10 mouse cellular contexts compared by ENCODE assay signal in the genomic region with DNA sequence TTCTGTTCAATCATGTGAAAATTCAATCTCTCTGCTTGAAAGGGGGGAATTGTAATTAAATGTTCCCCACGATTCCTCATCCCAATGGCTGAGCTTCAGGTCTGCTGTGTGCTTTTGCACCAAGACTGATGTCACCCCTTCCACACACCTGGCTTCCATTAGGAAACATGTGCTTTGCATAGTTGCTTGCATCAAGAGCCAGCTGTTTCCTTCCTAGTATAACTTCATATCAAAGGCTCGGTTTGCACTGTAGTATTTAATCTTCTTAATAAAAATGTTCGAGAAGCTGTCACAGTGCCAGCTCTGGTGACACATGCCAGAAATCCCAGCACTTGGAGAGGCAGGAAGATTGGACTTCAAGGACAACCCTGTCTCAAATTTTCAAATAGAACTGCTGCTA.
DNase-seq lines count a peak whose midpoint lies in the region; ATAC-seq lines count a peak whose summit lies in the region.
"Had no signal": no experiment of that assay in that cellular context is flagged by ENCODE, and none has a peak within 500 bp of the region (broad histone marks: within the 10 kb centered on the region; RNA-seq: fewer than 3 reads in every experiment).

No protein-coding gene starts in this region.

- peaks cover 6% of the 10 kb centered on the region for H3K4me1 ChIP-seq in forebrain, embryonic 16.5 days (replicated peaks; ENCODE audit: control insufficient read depth, insufficient read depth, low read length)
- H3K4me1 ChIP-seq in intestine, embryonic 15.5 days (replicated peaks), result no peaks in the 10 kb centered on the region
- H3K4me1 ChIP-seq: neural tube, embryonic 12.5 days had no signal

- 12% methylated on average over 3 of the region's 3 CpGs for WGBS in forebrain, embryonic 16.5 days
- 42% methylated on average over 3 of the region's 3 CpGs for WGBS in intestine, embryonic 15.5 days

- peak; percentile 67 for ATAC-seq in forebrain, embryonic 16.5 days
- no peak for ATAC-seq in intestine, embryonic 15.5 days

- H3K9ac ChIP-seq in forebrain, embryonic 16.5 days (replicated peaks; ENCODE audit: low read depth, low read length), result no peak overlapping the region
- no peak overlapping the region for H3K9ac ChIP-seq in intestine, embryonic 15.5 days
- H3K9ac ChIP-seq: neural tube, embryonic 12.5 days had no signal

- no peak overlapping the region for H3K4me3 ChIP-seq in forebrain, embryonic 16.5 days (replicated peaks; ENCODE audit: low read length)
- H3K4me3 ChIP-seq in intestine, embryonic 15.5 days (replicated peaks), result no peak overlapping the region
- H3K4me3 ChIP-seq: neural tube, embryonic 12.5 days had no signal

- H3K4me2 ChIP-seq in forebrain, embryonic 16.5 days (ENCODE audit: low read length), result no peak overlapping the region; the same call in 1 of the 2 replicates
- no peak overlapping the region for H3K4me2 ChIP-seq in intestine, embryonic 15.5 days (replicated peaks)
- H3K4me2 ChIP-seq: neural tube, embryonic 12.5 days had no signal

- no peaks in the 10 kb centered on the region for H3K36me3 ChIP-seq in forebrain, embryonic 16.5 days (ENCODE audit: control insufficient read depth, insufficient read depth)
- no peaks in the 10 kb centered on the region for H3K36me3 ChIP-seq in intestine, embryonic 15.5 days
- H3K36me3 ChIP-seq: neural tube, embryonic 12.5 days had no signal

- H3K27ac ChIP-seq in forebrain, embryonic 16.5 days (ENCODE audit: low read length), result no peak overlapping the region
- H3K27ac ChIP-seq in intestine, embryonic 15.5 days, result no peak overlapping the region
- H3K27ac ChIP-seq: neural tube, embryonic 12.5 days had no signal

- no peaks in the 10 kb centered on the region for H3K9me3 ChIP-seq in forebrain, embryonic 16.5 days (ENCODE audit: control insufficient read depth, low read length)
- no peaks in the 10 kb centered on the region for H3K9me3 ChIP-seq in intestine, embryonic 15.5 days
- H3K9me3 ChIP-seq: neural tube, embryonic 12.5 days had no signal

- peak; percentile 36 for DNase-seq in kidney, postnatal 10 days
- no peak for DNase-seq in kidney, adult 18-20 months
- DNase-seq in cerebellum, postnatal 14 days, result peak; percentile 37 to 50
- DNase-seq in mesoderm, embryonic 11.5 days (ENCODE audit: low read depth, low spot score), result peak; percentile 58
- DNase-seq in thymus, postnatal 14 days, result no peak
- no peak for DNase-seq in right cerebral cortex, postnatal 10 days (ENCODE audit: low spot score in 2 of 2)
- DNase-seq: kidney, adult 9 months had no signal

- H3K27me3 ChIP-seq in forebrain, embryonic 16.5 days (replicated peaks; ENCODE audit: control insufficient read depth, insufficient read depth, low read length), result no peaks in the 10 kb centered on the region
- H3K27me3 ChIP-seq in intestine, embryonic 15.5 days (replicated peaks), result no peaks in the 10 kb centered on the region
- H3K27me3 ChIP-seq: neural tube, embryonic 12.5 days had no signal

Comparison
In these comparisons a context has a peak if more than half of its experiments do, and no peak if none do; other contexts are left out.
1. DNase-seq: peak in kidney, postnatal 10 days (single experiment), cerebellum, postnatal 14 days (2 of 2) and mesoderm, embryonic 11.5 days (single experiment); none in kidney, adult 18-20 months (single experiment), thymus, postnatal 14 days (single experiment) and right cerebral cortex, postnatal 10 days (0 of 2).